Mouse (Mus musculus): ENCODE measurements around the gene Kctd14. TPM values are rescaled to one million over a fixed set of nuclear protein-coding genes. Genes with fewer than 3 reads are reported as not detected.
"Not testable (repeated sequence)": the region's sequence is repeated elsewhere in the genome, so short reads cannot be mapped to it uniquely, and the experiment has no call there.

The Kctd14 gene
- 2.0 and 2.3 TPM in 2 replicates for polyA plus RNA-seq (2015; fragmentation: Nextera tagmentation; extraction: Ambion mirVana)

DNA sequence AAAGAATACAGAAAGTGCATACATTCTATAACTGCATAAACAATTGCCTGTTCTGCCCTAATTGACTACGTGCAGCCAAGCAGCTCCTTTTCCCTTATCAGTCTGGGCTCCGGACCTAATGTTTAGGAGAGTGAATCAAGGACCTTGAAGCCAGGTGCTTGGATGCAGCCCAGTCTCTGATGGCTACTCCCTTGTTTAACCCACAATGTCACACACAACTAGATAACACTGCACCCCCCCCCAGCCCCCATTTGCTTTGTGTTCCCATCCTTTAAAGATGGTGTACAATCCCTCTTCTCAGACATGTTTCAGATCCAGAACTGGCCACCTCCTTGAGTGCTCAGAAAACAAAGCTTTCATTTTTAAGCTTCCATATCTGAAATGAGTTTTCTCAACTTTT, at the start of gene Kctd14:
Kctd14 (plus strand) TSS at position 301 of the 400 bp plus-strand sequence.
- peaks cover 29% of the 10 kb centered on the region for H3K4me1 ChIP-seq
- H3K9me3 ChIP-seq (replicated peaks); H3K27me3 ChIP-seq; H3K4me2 ChIP-seq; H3K27ac ChIP-seq; H3K4me3 ChIP-seq (replicated peaks); H3K36me3 ChIP-seq; H3K9ac ChIP-seq; ATAC-seq (replicated peaks; ENCODE audit: low FRiP score): not testable (repeated sequence)
- WGBS: 80% methylated on average over 2 of the region's 2 CpGs

DNA sequence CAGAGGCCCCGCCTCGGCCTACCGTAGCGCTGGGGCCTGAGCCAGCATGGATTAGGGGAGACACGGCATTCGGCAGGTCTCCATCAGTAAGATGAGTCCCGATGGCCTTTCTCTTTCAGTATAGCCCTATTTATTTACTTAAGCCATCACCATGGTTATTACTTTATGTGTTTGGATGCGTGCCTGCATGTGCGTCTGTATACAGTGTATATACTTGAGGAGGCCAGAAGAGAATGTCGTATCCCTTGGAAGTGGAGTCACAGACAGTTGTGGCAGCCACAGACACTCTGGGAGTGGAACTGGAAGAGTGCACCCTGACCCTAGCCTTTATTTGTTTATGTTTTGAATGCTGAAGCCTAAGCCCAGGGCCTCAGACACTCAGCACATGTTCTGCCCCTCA, 44.0 kb upstream of the Kctd14 start:
- no peak overlapping the region for H3K4me2 ChIP-seq
- ATAC-seq (replicated peaks; ENCODE audit: low FRiP score): no peak
- no peak overlapping the region for H3K4me3 ChIP-seq (replicated peaks)
- no peak overlapping the region for H3K27ac ChIP-seq
- H3K9ac ChIP-seq: no peak overlapping the region
- H3K27me3 ChIP-seq: no peaks in the 10 kb centered on the region
- H3K9me3 ChIP-seq (replicated peaks): peaks cover 7% of the 10 kb centered on the region; the same call in 1 of the 2 replicates
- H3K36me3 ChIP-seq: peaks cover 62% of the 10 kb centered on the region
- H3K4me1 ChIP-seq: no peaks in the 10 kb centered on the region
- 86% methylated on average over 10 of the region's 10 CpGs for WGBS

DNA sequence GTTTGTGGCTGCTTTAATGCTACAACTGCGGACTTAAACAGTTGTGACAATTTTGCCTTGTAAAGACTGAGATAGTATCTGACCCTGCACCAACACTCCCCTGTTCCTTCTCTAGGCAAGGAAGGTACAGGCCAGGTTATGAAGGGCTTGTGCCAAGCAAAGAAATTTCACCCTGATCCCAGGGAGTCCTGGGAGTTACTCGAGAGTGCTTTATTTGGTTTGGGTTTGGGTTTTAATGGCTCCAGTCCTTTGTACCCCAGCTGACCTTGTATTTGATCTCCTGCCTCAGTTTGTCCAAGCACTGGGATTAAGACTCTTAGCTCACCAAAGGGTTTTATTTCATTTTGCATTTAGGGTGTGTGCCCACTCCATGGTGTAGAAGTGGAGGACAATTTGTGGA, 40.0 kb upstream of the Kctd14 start:
- no peak overlapping the region for H3K27ac ChIP-seq
- no peak overlapping the region for H3K4me2 ChIP-seq
- H3K4me1 ChIP-seq: no peaks in the 10 kb centered on the region
- H3K9ac ChIP-seq: no peak overlapping the region
- no peaks in the 10 kb centered on the region for H3K9me3 ChIP-seq (replicated peaks)
- H3K27me3 ChIP-seq: no peaks in the 10 kb centered on the region
- peaks cover 53% of the 10 kb centered on the region for H3K36me3 ChIP-seq
- H3K4me3 ChIP-seq (replicated peaks): no peak overlapping the region
- WGBS: 94% methylated on average over 2 of the region's 2 CpGs
- no peak for ATAC-seq (replicated peaks; ENCODE audit: low FRiP score)

DNA sequence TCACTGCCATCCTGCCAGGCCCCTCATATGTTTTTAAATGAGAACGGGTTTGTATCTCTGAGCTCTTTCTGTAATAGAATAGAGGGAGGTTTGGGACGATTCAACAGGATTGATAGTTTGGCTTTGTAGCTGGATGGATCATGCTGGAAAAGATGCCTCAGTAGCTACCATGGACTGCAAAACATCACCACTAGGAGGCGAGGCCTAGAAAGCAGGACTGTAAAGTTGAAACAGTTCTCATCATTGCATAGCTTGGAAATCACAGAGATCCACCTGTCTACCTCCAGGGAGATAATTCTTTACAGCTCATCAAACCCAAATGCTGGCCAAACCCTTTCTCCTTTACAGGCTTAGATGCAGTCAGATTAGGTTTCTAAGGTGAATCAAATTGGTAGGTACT, 39.5 kb upstream of the Kctd14 start:
- H3K9me3 ChIP-seq (replicated peaks): no peaks in the 10 kb centered on the region
- H3K4me2 ChIP-seq: no peak overlapping the region
- no peaks in the 10 kb centered on the region for H3K4me1 ChIP-seq
- H3K27me3 ChIP-seq: no peaks in the 10 kb centered on the region
- H3K9ac ChIP-seq: no peak overlapping the region
- H3K4me3 ChIP-seq (replicated peaks): no peak overlapping the region
- 81% methylated on average over 3 of the region's 3 CpGs for WGBS
- peaks cover 53% of the 10 kb centered on the region for H3K36me3 ChIP-seq
- H3K27ac ChIP-seq: no peak overlapping the region
- no peak for ATAC-seq (replicated peaks; ENCODE audit: low FRiP score)

DNA sequence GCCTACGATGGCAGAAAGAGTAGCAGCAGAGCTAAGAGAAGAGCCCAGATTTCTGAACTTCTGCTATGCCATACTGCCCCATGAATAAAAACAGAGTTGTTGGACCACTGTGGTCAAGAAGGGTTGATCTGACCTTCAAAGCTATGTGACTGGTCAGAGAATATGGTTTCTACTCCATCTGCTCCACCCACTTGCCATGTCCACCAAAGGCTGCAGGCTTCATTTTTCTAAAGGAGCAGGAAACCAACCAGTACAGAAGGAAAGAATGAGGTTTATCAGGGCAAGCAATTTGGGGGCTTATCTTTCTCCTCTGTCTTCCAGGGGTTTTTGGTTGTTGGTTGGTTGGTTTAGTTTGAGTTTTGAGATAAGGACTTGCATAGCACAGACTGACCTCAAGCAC, 37.1 kb upstream of the Kctd14 start:
- Histone ChIP-seq H3K27ac (no peak overlapping the region), H3K9me3 (replicated peaks) (no peaks in the 10 kb centered on the region), H3K27me3 (no peaks in the 10 kb centered on the region), H3K36me3 (peaks cover 31% of the 10 kb centered on the region), H3K9ac (no peak overlapping the region), H3K4me1 (no peaks in the 10 kb centered on the region; the same call in 1 of the 2 replicates), H3K4me2 (no peak overlapping the region), H3K4me3 (replicated peaks) (no peak overlapping the region)
- no peak for ATAC-seq (replicated peaks; ENCODE audit: low FRiP score)
- WGBS: 95% methylated on average over 1 of the region's 1 CpGs

- Histone ChIP-seq H3K9me3 (replicated peaks) (no peaks in the 10 kb centered on the region), H3K4me3 (replicated peaks) (no peak overlapping the region), H3K27me3 (no peaks in the 10 kb centered on the region), H3K4me1 (no peaks in the 10 kb centered on the region; the same call in 1 of the 2 replicates), H3K27ac (no peak overlapping the region), H3K36me3 (peaks cover 27% of the 10 kb centered on the region), H3K4me2 (no peak overlapping the region), H3K9ac (no peak overlapping the region)
- WGBS: 73% methylated on average over 1 of the region's 1 CpGs
- no peak for ATAC-seq (replicated peaks; ENCODE audit: low FRiP score)
These were observed 36.7 kb upstream of the Kctd14 start for GRCm38 (mm10) chr7:97414426-97414825.

DNA sequence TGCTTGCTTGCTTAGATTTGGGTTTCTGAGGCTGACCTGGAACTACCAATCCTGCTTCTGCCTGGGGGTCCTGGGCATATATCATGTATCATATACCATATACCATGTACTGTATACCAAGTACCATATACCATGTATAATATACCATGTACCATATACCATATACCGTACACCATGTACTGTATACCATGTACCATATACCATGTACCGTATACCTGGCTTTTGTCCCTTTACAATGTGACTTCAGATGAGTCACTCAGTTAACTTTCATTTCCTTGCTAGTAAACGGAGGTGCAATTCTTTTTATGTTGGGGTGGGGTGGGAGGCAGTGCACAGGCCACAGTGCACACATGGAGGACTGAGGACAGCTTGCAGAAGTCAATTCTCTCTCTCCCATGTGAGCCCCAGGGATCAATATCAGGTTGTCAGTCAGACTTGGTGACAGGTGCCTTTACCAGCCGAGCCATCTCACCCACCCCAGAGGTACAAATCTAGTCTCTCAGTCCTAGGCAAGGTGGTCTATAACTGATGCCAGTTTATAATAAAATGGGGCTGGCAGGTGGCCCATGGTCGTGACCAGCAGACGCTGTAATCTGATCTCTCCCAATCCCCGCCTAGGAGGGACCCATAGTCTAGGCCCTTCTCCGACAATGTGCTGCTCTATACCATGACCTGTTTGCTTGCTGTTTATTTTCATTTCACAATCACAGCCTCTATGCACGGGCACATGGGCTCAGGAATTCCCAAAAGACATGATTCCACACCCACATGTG, 36.0 kb upstream of the Kctd14 start:
- no peak; the same call in 1 of the 2 replicates for ATAC-seq (replicated peaks; ENCODE audit: low FRiP score)
- Histone ChIP-seq H3K4me2 (no peak overlapping the region), H3K9ac (no peak overlapping the region), H3K4me3 (replicated peaks) (no peak overlapping the region), H3K9me3 (replicated peaks) (no peaks in the 10 kb centered on the region), H3K27me3 (no peaks in the 10 kb centered on the region), H3K4me1 (no peaks in the 10 kb centered on the region; the same call in 1 of the 2 replicates), H3K36me3 (peaks cover 20% of the 10 kb centered on the region), H3K27ac (no peak overlapping the region)
- 50% methylated on average over 9 of the region's 9 CpGs for WGBS

- Histone ChIP-seq H3K27ac (no peak overlapping the region), H3K4me3 (replicated peaks) (no peak overlapping the region), H3K27me3 (no peaks in the 10 kb centered on the region), H3K9ac (no peak overlapping the region), H3K4me2 (no peak overlapping the region), H3K36me3 (0 out of 2 replicates have a peak, but pooled peaks cover 7% of the 10 kb centered on the region), H3K4me1 (no peaks in the 10 kb centered on the region; the same call in 1 of the 2 replicates), H3K9me3 (replicated peaks) (no peaks in the 10 kb centered on the region)
- no peak for ATAC-seq (replicated peaks; ENCODE audit: low FRiP score)
- WGBS: 91% methylated on average over 4 of the region's 4 CpGs
These were observed 34.6 kb upstream of the Kctd14 start for GRCm38 (mm10) chr7:97416473-97416872.

GRCm38 (mm10) chr7:97416906-97417777, 34.0 kb upstream of the Kctd14 start, which contains the start of gene Thrsp:
TSS of gene Thrsp (minus strand) at chr7:97417730.
- Histone ChIP-seq H3K4me1 (no peaks in the 10 kb centered on the region; the same call in 1 of the 2 replicates), H3K36me3 (0 out of 2 replicates have a peak, but pooled peaks cover 6% of the 10 kb centered on the region), H3K27me3 (no peaks in the 10 kb centered on the region), H3K4me3 (replicated peaks) (no peak within 1 kb of the TSS), H3K27ac (no peak within 1 kb of the TSS), H3K9me3 (replicated peaks) (no peaks in the 10 kb centered on the region), H3K4me2 (no peak within 1 kb of the TSS), H3K9ac (no peak within 1 kb of the TSS)
- ATAC-seq (replicated peaks; ENCODE audit: low FRiP score): no peak
- WGBS: 68% methylated on average over 25 of the region's 25 CpGs

GRCm38 (mm10) chr7:97418717-97419116, 32.4 kb upstream of the Kctd14 start:
- H3K4me2 ChIP-seq: no peak overlapping the region
- no peak overlapping the region for H3K27ac ChIP-seq
- no peaks in the 10 kb centered on the region; the same call in 1 of the 2 replicates for H3K4me1 ChIP-seq
- 74% methylated on average over 5 of the region's 5 CpGs for WGBS
- no peaks in the 10 kb centered on the region for H3K27me3 ChIP-seq
- H3K36me3 ChIP-seq: no peaks in the 10 kb centered on the region
- H3K4me3 ChIP-seq (replicated peaks): no peak overlapping the region
- H3K9me3 ChIP-seq (replicated peaks): no peaks in the 10 kb centered on the region
- H3K9ac ChIP-seq: no peak overlapping the region
- no peak for ATAC-seq (replicated peaks; ENCODE audit: low FRiP score)

- H3K4me3 ChIP-seq (replicated peaks): no peak overlapping the region
- no peak overlapping the region for H3K27ac ChIP-seq
- H3K9me3 ChIP-seq (replicated peaks): no peaks in the 10 kb centered on the region
- WGBS: 82% methylated on average over 5 of the region's 5 CpGs
- ATAC-seq (replicated peaks; ENCODE audit: low FRiP score): no peak
- no peak overlapping the region for H3K9ac ChIP-seq
- H3K27me3 ChIP-seq: no peaks in the 10 kb centered on the region
- H3K4me2 ChIP-seq: no peak overlapping the region
- H3K36me3 ChIP-seq: no peaks in the 10 kb centered on the region
- no peaks in the 10 kb centered on the region; the same call in 1 of the 2 replicates for H3K4me1 ChIP-seq
These were observed 32.0 kb upstream of the Kctd14 start for GRCm38 (mm10) chr7:97419163-97419562.

- Histone ChIP-seq H3K27ac (no peak overlapping the region), H3K9me3 (replicated peaks) (no peaks in the 10 kb centered on the region), H3K4me2 (no peak overlapping the region), H3K9ac (no peak overlapping the region), H3K4me1 (peaks cover 2% of the 10 kb centered on the region; the same call in 1 of the 2 replicates), H3K36me3 (no peaks in the 10 kb centered on the region), H3K27me3 (no peaks in the 10 kb centered on the region), H3K4me3 (replicated peaks) (no peak overlapping the region)
- 43% methylated on average over 1 of the region's 1 CpGs for WGBS
- ATAC-seq (replicated peaks; ENCODE audit: low FRiP score): no peak
These were observed 30.7 kb upstream of the Kctd14 start for GRCm38 (mm10) chr7:97420406-97420805.

Measured in kidney, embryonic 15.5 days (tissue).